Comparison of ENCODE assay signal across 8 mouse cellular contexts in the genomic region with DNA sequence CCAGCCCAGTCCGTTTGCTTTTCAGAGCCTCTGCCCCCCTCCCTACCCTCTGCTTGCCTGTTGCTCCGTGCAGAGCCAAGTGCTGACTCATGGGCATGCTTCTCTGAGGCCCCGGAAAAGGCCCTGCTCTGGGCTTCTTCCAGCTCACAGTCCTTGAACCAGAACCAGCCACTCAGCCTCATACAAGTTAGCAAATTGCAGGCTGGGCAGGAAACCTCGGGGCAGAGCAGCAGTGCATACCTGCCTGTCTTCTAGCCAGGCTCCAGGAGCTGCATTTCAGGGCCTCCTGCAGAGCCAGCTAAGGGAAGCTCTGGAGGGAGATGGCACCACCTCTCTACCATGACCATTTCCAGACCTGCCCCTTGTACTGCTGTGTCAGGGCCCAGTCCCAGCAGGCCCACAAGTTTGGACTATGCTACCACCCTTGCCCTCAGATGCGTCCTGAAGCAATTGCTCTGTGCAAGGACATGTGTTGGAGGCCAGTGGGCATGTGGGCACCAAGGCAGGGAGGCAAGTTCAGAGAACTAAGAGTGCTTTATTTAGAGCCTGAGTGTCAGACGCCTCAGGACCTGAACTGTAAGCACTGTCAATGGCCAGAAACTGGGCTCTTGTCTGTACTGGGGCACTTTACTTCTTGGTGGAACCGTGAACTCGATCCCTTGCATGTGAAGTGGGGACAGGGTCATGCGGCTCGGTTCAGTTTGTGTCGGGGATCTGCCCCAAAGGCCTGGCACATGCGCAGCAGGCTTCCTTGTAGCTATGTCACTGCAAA. TPM values are rescaled to one million over a fixed set of nuclear protein-coding genes. Genes with fewer than 3 reads are reported as not detected.
DNase-seq lines count a peak whose midpoint lies in the region; ATAC-seq and TF ChIP-seq lines count a peak whose summit lies in the region.

No protein-coding gene starts in this region.

- no peak overlapping the region for H3K27ac ChIP-seq in ES-Bruce4 (ENCODE audit: insufficient read depth, low read length)

- no peak for TF ChIP-seq POLR2A in ES-Bruce4 (IDR thresholded peaks at IDR 0.05; ENCODE audit: insufficient read depth, low read length)

- H3K9ac ChIP-seq in ES-Bruce4 (ENCODE audit: low read depth, poor library complexity, severe bottlenecking), result peak overlapping the region; percentile 7; the same call in 1 of the 2 replicates

- H3K9me3 ChIP-seq in ES-Bruce4 (replicated peaks; ENCODE audit: control insufficient read depth, insufficient read depth, low read length, poor library complexity, severe bottlenecking), result no peaks in the 10 kb centered on the region

- peaks cover 11% of the 10 kb centered on the region for H3K4me1 ChIP-seq in ES-Bruce4 (ENCODE audit: control insufficient read depth, insufficient read depth, low read length)

- TF ChIP-seq EP300 in ES-Bruce4 (IDR thresholded peaks at IDR 0.05; ENCODE audit: insufficient read depth, low read depth, low read length), result no peak

- H3K27me3 ChIP-seq in ES-Bruce4 (ENCODE audit: control insufficient read depth, insufficient read depth, low read length, poor library complexity, severe bottlenecking), result no peaks in the 10 kb centered on the region

- DNase-seq in gastrocnemius, adult 18-20 months (ENCODE audit: low spot score), result peak; percentile 76
- DNase-seq in gastrocnemius, postnatal 4 days (ENCODE audit: low spot score in 2 of 2), result no peak
- peak; percentile 47 to 57 for DNase-seq in cerebellum, postnatal 10 days
- DNase-seq in lung, adult 18-20 months, result peak; percentile 85 to 89
- DNase-seq in testis, postnatal 14 days (ENCODE audit: low spot score), result peak; percentile 74

- TF ChIP-seq CTCF in ES-Bruce4 (IDR thresholded peaks at IDR 0.05; ENCODE audit: low read depth, low read length), result no peak

- ATAC-seq in hematopoietic stem cell, adult 5-6 weeks (replicated peaks in 1 of 2; ENCODE audit: insufficient read depth in 1 of 2, low FRiP score in 2 of 2, low TSS enrichment in 1 of 2, low read depth in 1 of 2, poor library complexity in 2 of 2, severe bottlenecking in 2 of 2), result peak; percentile 20 to 43; a peak in 3 of 4 replicates
- ATAC-seq in erythroid progenitor cell, adult 5-6 weeks (replicated peaks; ENCODE audit: low FRiP score, poor library complexity, severe bottlenecking), result no peak

- no peak overlapping the region for H3K4me3 ChIP-seq in ES-Bruce4 (ENCODE audit: low read depth, low read length)

- no peaks in the 10 kb centered on the region for H3K36me3 ChIP-seq in ES-Bruce4 (ENCODE audit: control insufficient read depth, insufficient read depth, low read length, poor library complexity, severe bottlenecking)

RNA-seq across cellular contexts. Expression of gene Ldhd, which starts 5.9 kb away (rescaled TPM):
- total RNA-seq in gastrocnemius, adult 18-20 months (2021), result 10 to 100 TPM; 30.3 to 31.4 TPM
- total RNA-seq in gastrocnemius, postnatal 4 days (2021), result 1 to 10 TPM; 3.7 TPM
- 1.1 and 1.7 TPM in 2 replicates for polyA plus RNA-seq in ES-Bruce4 (2011; ENCODE audit: insufficient read depth, insufficient read length, low read depth, missing spikeins)
- 3.3 and 4.1 TPM in 2 replicates for total RNA-seq in hematopoietic stem cell, adult 5-6 weeks (2017)
- not detected in 2 replicates for total RNA-seq in erythroid progenitor cell, adult 5-6 weeks (2015; ENCODE audit: low replicate concordance)
- 0.15 TPM in 1 of 2 replicates, not detected in the other for total RNA-seq in erythroid progenitor cell, adult 5-6 weeks (2017; ENCODE audit: low replicate concordance)

RNA-seq across cellular contexts. Expression of gene Zfp1, which starts 18.9 kb away (rescaled TPM):
- 1 to 10 TPM; 8.6 to 9.4 TPM for total RNA-seq in gastrocnemius, adult 18-20 months (2021)
- total RNA-seq in gastrocnemius, postnatal 4 days (2021), result 10 to 100 TPM; 10.1 to 11.4 TPM
- polyA plus RNA-seq in ES-Bruce4 (2011; ENCODE audit: insufficient read depth, insufficient read length, low read depth, missing spikeins), result 21.2 and 22.3 TPM in 2 replicates
- 21.8 and 22.6 TPM in 2 replicates for total RNA-seq in hematopoietic stem cell, adult 5-6 weeks (2017)
- 3.6 and 11.3 TPM in 2 replicates for total RNA-seq in erythroid progenitor cell, adult 5-6 weeks (2015; ENCODE audit: low replicate concordance)
- 2.1 TPM in 1 of 2 replicates, not detected in the other for total RNA-seq in erythroid progenitor cell, adult 5-6 weeks (2017; ENCODE audit: low replicate concordance)

Comparison
In these comparisons a context has a peak if more than half of its experiments do, and no peak if none do; other contexts are left out.
1. DNase-seq: peak in gastrocnemius, adult 18-20 months (single experiment), cerebellum, postnatal 10 days (2 of 2), lung, adult 18-20 months (2 of 2) and testis, postnatal 14 days (single experiment); none in gastrocnemius, postnatal 4 days (0 of 2).